Mouse (Mus musculus) heart, embryonic 13.5 days (tissue): ENCODE measurements around the gene Kcnk7. TPM values are rescaled to one million over a fixed set of nuclear protein-coding genes. Genes with fewer than 3 reads are reported as not detected.

Source experiments
- ATAC-seq: fragments of 200-750 bp; cut with Nextera tagmentation; 2 replicates; pipeline ENCODE4 v1.8.0; 2017; ENCODE audit warnings: moderate TSS enrichment; ENCODE audit not compliant: insufficient number of reproducible peaks, low FRiP score, low TSS enrichment; ENCODE audit errors: extremely low read depth
- H3K27ac ChIP-seq: fragments of 300-500 bp; sonication (generic); replicated peaks from 2 replicates; pipeline ENCODE4 v1.5.1; 2015; ENCODE audit warnings: moderate library complexity, mild to moderate bottlenecking, inconsistent platforms
- H3K27me3 ChIP-seq: fragments of 300-500 bp; sonication (generic); replicated peaks from 2 replicates; pipeline ENCODE4 v1.6.1; 2015; ENCODE audit warnings: mild to moderate bottlenecking, inconsistent platforms
- H3K36me3 ChIP-seq: fragments of 300-500 bp; sonication (generic); 2 replicates; pipeline ENCODE4 v1.6.1; 2015; ENCODE audit warnings: mild to moderate bottlenecking, inconsistent platforms
- H3K4me1 ChIP-seq: fragments of 300-500 bp; sonication (generic); 2 replicates; pipeline ENCODE4 v1.6.1; 2015; ENCODE audit warnings: inconsistent platforms
- H3K4me2 ChIP-seq: fragments of 300-500 bp; sonication (generic); 2 replicates; pipeline ENCODE4 v1.6.1; 2015; ENCODE audit warnings: inconsistent platforms, mild to moderate bottlenecking, moderate library complexity
- H3K4me3 ChIP-seq: fragments of 300-500 bp; sonication (generic); 2 replicates; pipeline ENCODE4 v1.5.1; 2015; ENCODE audit warnings: moderate library complexity, mild to moderate bottlenecking, inconsistent platforms
- H3K9ac ChIP-seq: fragments of 300-500 bp; sonication (generic); 2 replicates; pipeline ENCODE4 v1.6.1; 2015; ENCODE audit warnings: inconsistent platforms, mild to moderate bottlenecking, moderate library complexity
- H3K9me3 ChIP-seq: fragments of 300-500 bp; sonication (generic); 2 replicates; pipeline ENCODE4 v1.6.1; 2016; ENCODE audit warnings: inconsistent platforms
- WGBS: fragments of 180-500 bp; shearing (Covaris S2); methylation state at CpG from one replicate; pipeline ENCODE4 v1.1.7; 2015; ENCODE audit warnings: mixed read lengths; 5-methylcytosine and 5-hydroxymethylcytosine counted together
- microRNA-seq: library from miRNA; unstranded; fragments of <30 nt; microRNA quantifications from one replicate; pipeline ENCODE4, GENCODE M21; 2016
- polyA plus RNA-seq: library from polyadenylated mRNA; unstranded; fragments of >200 nt; fragmentation: Nextera tagmentation; extraction: Ambion mirVana; gene quantifications from 2 replicates; pipeline ENCODE4 v1.2.1, GENCODE M21; 2015

Kcnk7 gene
- polyA plus RNA-seq, 1 experiment from 2014 or later = not detected

DNA sequence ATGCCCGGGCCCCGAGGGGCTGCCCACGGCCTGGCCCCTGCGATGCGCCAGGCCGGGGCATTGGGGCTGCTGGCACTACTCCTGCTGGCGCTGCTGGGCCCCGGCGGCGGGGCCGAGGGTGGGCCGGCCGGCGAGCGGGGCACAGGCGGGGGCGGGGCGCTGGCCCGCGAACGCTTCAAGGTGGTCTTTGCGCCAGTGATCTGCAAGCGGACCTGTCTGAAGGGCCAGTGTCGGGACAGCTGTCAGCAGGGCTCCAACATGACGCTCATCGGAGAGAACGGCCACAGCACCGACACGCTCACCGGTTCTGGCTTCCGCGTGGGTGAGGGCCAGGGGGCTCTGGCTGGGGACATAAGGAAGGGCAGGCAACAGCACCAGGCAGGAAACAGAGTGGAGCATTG, 38.1 kb downstream of the Kcnk7 start:
- peaks cover 72% of the 10 kb centered on the region for H3K4me1 ChIP-seq
- ATAC-seq = peak; percentile 6; the same call in 1 of the 2 replicates
- H3K27ac ChIP-seq = peak overlapping the region; percentile 96
- H3K36me3 ChIP-seq = peaks cover under 1% of the 10 kb centered on the region; the same call in 1 of the 2 replicates
- H3K9me3 ChIP-seq = no peaks in the 10 kb centered on the region
- peak overlapping the region; percentile 96 for H3K9ac ChIP-seq
- WGBS = 3% methylated on average over 30 of the region's 32 CpGs
- H3K4me2 ChIP-seq = peak overlapping the region; percentile 96
- peak overlapping the region; percentile 83 for H3K4me3 ChIP-seq
- peaks cover 71% of the 10 kb centered on the region for H3K27me3 ChIP-seq

DNA sequence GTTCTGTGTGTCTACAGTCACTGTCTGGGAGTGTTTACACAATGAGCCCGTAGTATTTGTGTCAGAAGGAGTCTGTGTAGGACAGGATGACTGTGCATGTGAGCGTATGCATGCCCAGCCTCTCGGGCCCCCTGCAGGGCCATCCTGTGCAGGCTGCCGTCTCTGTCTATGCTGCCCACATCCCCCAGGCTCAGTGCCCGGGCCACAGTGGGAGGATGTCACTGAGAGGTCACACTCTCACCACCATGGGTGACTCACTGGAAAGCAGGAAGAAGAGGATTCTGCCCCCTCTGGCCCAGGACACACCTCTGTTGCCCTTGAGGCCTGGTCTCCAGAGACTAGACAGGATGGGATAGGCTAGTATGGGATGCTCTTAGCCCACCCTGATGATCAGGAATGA, 39.4 kb downstream of the Kcnk7 start:
- peaks cover 9% of the 10 kb centered on the region for H3K36me3 ChIP-seq
- H3K27me3 ChIP-seq = peaks cover 79% of the 10 kb centered on the region
- ATAC-seq = no peak
- no peak overlapping the region for H3K27ac ChIP-seq
- H3K4me1 ChIP-seq = peaks cover 72% of the 10 kb centered on the region
- H3K9ac ChIP-seq = peak overlapping the region; percentile 96
- no peaks in the 10 kb centered on the region for H3K9me3 ChIP-seq
- peak overlapping the region; percentile 83 for H3K4me3 ChIP-seq
- peak overlapping the region; percentile 96 for H3K4me2 ChIP-seq
- 49% methylated on average over 5 of the region's 5 CpGs for WGBS

DNA sequence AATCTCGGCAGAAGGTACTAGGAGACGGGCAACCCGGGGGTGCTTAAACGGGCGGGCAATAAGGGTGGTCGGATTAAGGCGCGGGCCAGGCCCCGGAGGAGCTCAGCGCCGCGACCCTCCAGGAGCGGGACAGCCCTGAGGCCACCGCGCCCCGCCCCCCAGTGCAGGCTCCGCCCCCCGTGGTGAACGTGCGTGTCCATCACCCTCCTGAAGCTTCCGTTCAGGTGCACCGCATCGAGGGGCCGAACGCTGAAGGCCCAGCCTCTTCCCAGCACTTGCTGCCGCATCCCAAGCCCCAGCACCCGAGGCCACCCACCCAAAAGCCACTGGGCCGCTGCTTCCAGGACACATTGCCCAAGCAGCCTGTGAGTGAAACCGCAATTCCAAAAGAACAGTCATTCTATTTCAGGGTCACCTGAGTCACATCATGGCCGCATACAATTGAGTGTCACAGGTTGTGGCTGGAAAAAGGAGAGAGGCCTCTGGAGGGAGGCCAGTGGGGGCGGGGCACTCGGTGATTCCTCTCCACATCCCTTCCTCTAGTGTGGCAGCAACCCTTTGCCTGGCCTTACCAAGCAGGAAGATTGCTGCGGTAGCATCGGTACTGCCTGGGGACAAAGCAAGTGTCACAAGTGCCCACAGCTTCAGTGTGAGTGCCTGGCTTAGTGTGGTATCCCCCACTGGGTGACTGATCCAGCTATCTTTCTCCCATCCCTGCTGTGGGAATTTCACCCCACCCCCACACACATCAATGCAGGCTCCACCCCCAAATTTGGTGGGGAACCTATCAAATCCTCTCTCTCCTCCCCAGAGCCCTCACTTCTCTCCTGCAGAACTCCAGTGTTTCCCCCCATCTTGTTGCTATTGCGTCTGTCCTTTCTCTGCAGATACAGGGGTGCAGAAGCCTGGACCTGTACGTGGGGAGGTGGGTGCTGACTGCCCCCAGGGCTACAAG, 41.9 kb downstream of the Kcnk7 start:
- Histone ChIP-seq H3K36me3 (peaks cover 13% of the 10 kb centered on the region), H3K4me2 (peak overlapping the region; percentile 67), H3K9ac (peak overlapping the region; percentile 73), H3K27ac (no peak overlapping the region), H3K27me3 (peaks cover 88% of the 10 kb centered on the region), H3K9me3 (no peaks in the 10 kb centered on the region), H3K4me1 (peaks cover 56% of the 10 kb centered on the region), H3K4me3 (peak overlapping the region; percentile 38)
- 8% methylated on average over 36 of the region's 36 CpGs for WGBS
- no peak for ATAC-seq

DNA sequence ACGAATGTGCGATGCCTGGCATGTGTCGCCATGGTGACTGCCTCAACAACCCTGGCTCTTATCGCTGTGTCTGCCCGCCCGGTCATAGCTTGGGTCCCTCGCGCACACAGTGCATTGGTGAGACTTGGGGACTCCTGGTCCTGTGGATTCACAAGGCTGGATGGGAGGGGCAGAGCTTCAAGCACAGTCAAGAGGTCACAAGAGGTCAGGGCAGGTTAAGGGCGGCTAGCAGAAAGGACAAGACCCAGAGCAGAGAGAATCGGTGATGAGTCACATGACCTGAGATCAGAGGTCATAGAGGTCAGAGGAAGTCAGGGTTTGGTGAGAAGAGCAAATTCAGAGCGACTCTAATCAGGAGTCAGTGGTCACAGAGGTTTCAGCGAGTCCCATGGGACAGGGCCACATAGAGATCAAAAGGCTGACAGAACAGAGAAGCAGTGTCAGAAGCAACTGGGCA, 42.8 kb downstream of the Kcnk7 start:
- no peaks in the 10 kb centered on the region for H3K9me3 ChIP-seq
- H3K9ac ChIP-seq = 0 out of 2 replicates have a peak overlapping the region, but pooled peaks have one; percentile 52
- H3K4me1 ChIP-seq = peaks cover 59% of the 10 kb centered on the region
- no peak overlapping the region for H3K4me2 ChIP-seq
- no peak overlapping the region for H3K27ac ChIP-seq
- 34% methylated on average over 12 of the region's 12 CpGs for WGBS
- H3K4me3 ChIP-seq = no peak overlapping the region
- H3K36me3 ChIP-seq = peaks cover 22% of the 10 kb centered on the region
- ATAC-seq = no peak
- peaks cover 95% of the 10 kb centered on the region for H3K27me3 ChIP-seq

DNA sequence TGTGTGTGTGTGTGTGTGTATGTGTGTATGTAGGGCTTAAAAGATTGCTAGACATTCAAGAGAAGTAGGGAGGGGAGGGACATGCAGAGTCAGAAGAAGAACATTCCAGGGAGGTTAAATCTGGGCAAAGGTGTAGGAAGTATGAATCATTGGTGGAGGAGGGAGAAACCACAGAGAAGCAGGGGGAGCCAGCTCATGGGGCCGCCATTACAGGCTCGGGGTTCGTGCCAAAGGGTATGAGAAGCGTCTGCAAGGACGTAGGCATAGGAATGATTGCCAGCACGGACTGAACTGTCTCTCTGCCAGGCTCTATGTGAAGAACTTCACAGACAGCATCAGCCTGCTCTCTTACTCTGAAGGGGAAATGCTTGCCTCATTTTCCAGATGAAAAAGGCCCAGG, 45.3 kb downstream of the Kcnk7 start:
- Histone ChIP-seq H3K4me3 (no peak overlapping the region), H3K9ac (no peak overlapping the region), H3K27ac (no peak overlapping the region), H3K27me3 (peaks cover 99% of the 10 kb centered on the region), H3K9me3 (no peaks in the 10 kb centered on the region), H3K36me3 (peaks cover 42% of the 10 kb centered on the region), H3K4me2 (no peak overlapping the region), H3K4me1 (peaks cover 37% of the 10 kb centered on the region)
- no peak for ATAC-seq
- WGBS = 76% methylated on average over 6 of the region's 6 CpGs

DNA sequence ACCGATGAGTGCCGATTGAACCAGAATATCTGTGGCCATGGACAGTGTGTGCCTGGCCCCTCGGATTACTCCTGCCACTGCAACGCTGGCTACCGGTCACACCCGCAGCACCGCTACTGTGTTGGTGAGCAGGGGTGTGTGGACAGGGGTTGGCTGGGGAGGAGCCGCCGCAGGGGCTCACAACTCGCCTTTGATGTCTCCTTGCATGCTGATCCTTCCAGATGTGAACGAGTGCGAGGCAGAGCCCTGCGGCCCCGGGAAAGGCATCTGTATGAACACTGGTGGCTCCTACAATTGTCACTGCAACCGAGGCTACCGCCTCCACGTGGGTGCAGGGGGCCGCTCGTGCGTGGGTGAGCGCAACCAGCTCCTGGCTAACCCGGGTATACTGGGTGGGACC, 46.8 kb downstream of the Kcnk7 start:
- H3K27me3 ChIP-seq = peaks cover 99% of the 10 kb centered on the region

DNA sequence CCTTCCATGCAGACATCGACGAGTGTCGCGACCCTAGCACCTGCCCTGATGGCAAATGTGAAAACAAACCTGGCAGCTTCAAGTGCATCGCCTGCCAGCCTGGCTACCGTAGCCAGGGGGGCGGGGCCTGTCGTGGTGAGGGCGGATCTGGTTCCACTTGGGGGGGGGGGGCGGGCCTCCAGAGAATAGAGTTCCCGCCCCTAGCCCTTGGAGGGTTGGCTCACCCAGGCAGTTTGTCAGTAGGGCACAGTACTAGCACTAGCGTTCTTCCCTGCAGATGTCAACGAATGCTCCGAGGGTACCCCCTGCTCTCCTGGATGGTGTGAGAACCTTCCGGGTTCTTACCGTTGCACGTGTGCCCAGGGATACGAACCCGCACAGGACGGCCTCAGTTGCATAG, 47.6 kb downstream of the Kcnk7 start:
- H3K4me1 ChIP-seq = peaks cover 20% of the 10 kb centered on the region
- peaks cover 44% of the 10 kb centered on the region for H3K36me3 ChIP-seq
- H3K9ac ChIP-seq = peak overlapping the region; percentile 24; the same call in 1 of the 2 replicates
- WGBS = 11% methylated on average over 20 of the region's 20 CpGs
- no peaks in the 10 kb centered on the region for H3K9me3 ChIP-seq
- no peak for ATAC-seq
- H3K4me2 ChIP-seq = peak overlapping the region; percentile 24
- peaks cover 98% of the 10 kb centered on the region for H3K27me3 ChIP-seq
- H3K4me3 ChIP-seq = 0 out of 2 replicates have a peak overlapping the region, but pooled peaks have one; percentile 4
- H3K27ac ChIP-seq = no peak overlapping the region

More for the DNA sequence above, 46.8 kb downstream of the Kcnk7 start:
- peaks cover 23% of the 10 kb centered on the region for H3K4me1 ChIP-seq
- H3K27ac ChIP-seq = no peak overlapping the region
- WGBS = 14% methylated on average over 22 of the region's 22 CpGs
- no peak overlapping the region; the same call in 1 of the 2 replicates for H3K9ac ChIP-seq
- peaks cover 44% of the 10 kb centered on the region for H3K36me3 ChIP-seq
- no peaks in the 10 kb centered on the region for H3K9me3 ChIP-seq
- no peak for ATAC-seq
- no peak overlapping the region for H3K4me2 ChIP-seq
- no peak overlapping the region for H3K4me3 ChIP-seq

DNA sequence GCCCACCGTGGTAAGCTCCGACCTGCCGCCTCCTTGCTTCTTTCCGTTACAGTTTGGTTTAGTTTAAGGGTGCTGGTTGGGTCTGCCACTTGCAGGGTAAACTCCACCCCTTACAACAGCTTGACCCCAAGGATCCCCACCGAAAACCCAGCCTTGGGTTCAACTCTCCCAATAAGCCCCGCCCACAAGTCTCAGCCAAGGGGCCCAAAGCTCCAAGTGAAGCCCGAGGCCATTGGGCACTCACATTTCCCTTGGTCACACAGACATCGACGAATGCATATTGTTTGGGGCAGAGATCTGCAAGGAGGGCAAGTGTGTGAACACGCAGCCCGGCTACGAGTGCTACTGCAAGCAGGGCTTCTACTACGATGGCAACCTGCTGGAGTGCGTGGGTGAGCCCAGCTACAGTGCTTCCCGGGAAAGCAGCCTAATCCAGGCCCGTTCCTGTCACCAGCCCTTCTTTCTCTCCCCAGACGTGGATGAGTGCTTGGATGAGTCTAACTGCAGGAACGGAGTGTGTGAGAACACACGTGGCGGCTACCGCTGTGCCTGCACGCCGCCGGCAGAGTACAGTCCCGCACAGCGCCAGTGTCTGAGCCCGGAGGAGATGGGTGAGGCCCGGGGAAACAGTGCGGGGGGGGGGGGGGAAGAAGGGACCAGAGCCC, 52.3 kb downstream of the Kcnk7 start:
- H3K27me3 ChIP-seq = peaks cover 72% of the 10 kb centered on the region
- H3K27ac ChIP-seq = no peak overlapping the region
- H3K9me3 ChIP-seq = no peaks in the 10 kb centered on the region

More for the DNA sequence above, 52.3 kb downstream of the Kcnk7 start:
- 12% methylated on average over 29 of the region's 29 CpGs for WGBS
- peaks cover 74% of the 10 kb centered on the region for H3K36me3 ChIP-seq
- peaks cover 20% of the 10 kb centered on the region for H3K4me1 ChIP-seq
- peak overlapping the region; percentile 70 for H3K4me2 ChIP-seq
- no peak for ATAC-seq
- peak overlapping the region; percentile 77 for H3K9ac ChIP-seq
- peak overlapping the region; percentile 41 for H3K4me3 ChIP-seq

Small RNA genes within 50 kb of the gene (microRNA-seq; reads per million reads assigned to microRNA genes)
- not detected for gene Mir6987

Other genes with a start within 250 kb of the Kcnk7 start
- 7.6 and 8.1 TPM in 2 replicates for gene Ccdc85b, start 246.5 kb upstream of the Kcnk7 start, polyA plus RNA-seq
- 87.4 and 93.1 TPM in 2 replicates for gene Fibp, start 243.8 kb upstream of the Kcnk7 start, polyA plus RNA-seq
- gene Ctsw, start 235.9 kb upstream of the Kcnk7 start, polyA plus RNA-seq = 0.56 and 1.7 TPM in 2 replicates
- gene Efemp2, start 230.4 kb upstream of the Kcnk7 start, polyA plus RNA-seq = 74.0 and 80.7 TPM in 2 replicates
- 36.8 and 38.9 TPM in 2 replicates for gene Mus81, start 216.0 kb upstream of the Kcnk7 start, polyA plus RNA-seq
- gene Cfl1, start 213.9 kb upstream of the Kcnk7 start, polyA plus RNA-seq = 1,825 and 1,925 TPM in 2 replicates
- not detected in 2 replicates for gene 1700020D05Rik, start 200.6 kb upstream of the Kcnk7 start, polyA plus RNA-seq
- gene Snx32, start 193.8 kb upstream of the Kcnk7 start, polyA plus RNA-seq = 13.5 and 14.8 TPM in 2 replicates
- gene Ovol1, start 143.7 kb upstream of the Kcnk7 start, polyA plus RNA-seq = 0.07 and 0.13 TPM in 2 replicates
- 2.2 and 2.7 TPM in 2 replicates for gene Ap5b1, start 136.3 kb upstream of the Kcnk7 start, polyA plus RNA-seq
- gene Rnaseh2c, start 102.5 kb upstream of the Kcnk7 start, polyA plus RNA-seq = 109 and 113 TPM in 2 replicates
- gene Kat5, start 94.1 kb upstream of the Kcnk7 start, polyA plus RNA-seq = 31.0 and 31.5 TPM in 2 replicates
- gene Rela, start 66.9 kb upstream of the Kcnk7 start, polyA plus RNA-seq = 35.9 and 37.4 TPM in 2 replicates
- 21.9 and 23.2 TPM in 2 replicates for gene Sipa1, start 40.7 kb upstream of the Kcnk7 start, polyA plus RNA-seq
- gene Map3k11, start 15.6 kb upstream of the Kcnk7 start, polyA plus RNA-seq = 23.2 and 24.0 TPM in 2 replicates
- 13.6 and 14.9 TPM in 2 replicates for gene Pcnx3, start 15.5 kb upstream of the Kcnk7 start, polyA plus RNA-seq
- gene Ehbp1l1, start 21.9 kb downstream of the Kcnk7 start, polyA plus RNA-seq = 85.9 and 96.8 TPM in 2 replicates
- 79.7 and 82.6 TPM in 2 replicates for gene Fam89b, start 25.3 kb downstream of the Kcnk7 start, polyA plus RNA-seq
- gene Ltbp3, start 36.5 kb downstream of the Kcnk7 start, polyA plus RNA-seq = 22.5 and 24.7 TPM in 2 replicates
- gene Scyl1, start 67.1 kb downstream of the Kcnk7 start, polyA plus RNA-seq = 55.8 and 59.6 TPM in 2 replicates
- 27.4 and 29.0 TPM in 2 replicates for gene Frmd8, start 170.9 kb downstream of the Kcnk7 start, polyA plus RNA-seq
- 3.7 and 4.2 TPM in 2 replicates for gene Slc25a45, start 173.4 kb downstream of the Kcnk7 start, polyA plus RNA-seq
- gene Tigd3, start 189.8 kb downstream of the Kcnk7 start, polyA plus RNA-seq = 1.9 and 2.0 TPM in 2 replicates
- 98.1 and 104 TPM in 2 replicates for gene Dpf2, start 208.6 kb downstream of the Kcnk7 start, polyA plus RNA-seq
- gene Cdc42ep2, start 220.4 kb downstream of the Kcnk7 start, polyA plus RNA-seq = 8.9 and 9.3 TPM in 2 replicates